Comparison of ENCODE assay signal across 9 mouse cellular contexts in the genomic region with DNA sequence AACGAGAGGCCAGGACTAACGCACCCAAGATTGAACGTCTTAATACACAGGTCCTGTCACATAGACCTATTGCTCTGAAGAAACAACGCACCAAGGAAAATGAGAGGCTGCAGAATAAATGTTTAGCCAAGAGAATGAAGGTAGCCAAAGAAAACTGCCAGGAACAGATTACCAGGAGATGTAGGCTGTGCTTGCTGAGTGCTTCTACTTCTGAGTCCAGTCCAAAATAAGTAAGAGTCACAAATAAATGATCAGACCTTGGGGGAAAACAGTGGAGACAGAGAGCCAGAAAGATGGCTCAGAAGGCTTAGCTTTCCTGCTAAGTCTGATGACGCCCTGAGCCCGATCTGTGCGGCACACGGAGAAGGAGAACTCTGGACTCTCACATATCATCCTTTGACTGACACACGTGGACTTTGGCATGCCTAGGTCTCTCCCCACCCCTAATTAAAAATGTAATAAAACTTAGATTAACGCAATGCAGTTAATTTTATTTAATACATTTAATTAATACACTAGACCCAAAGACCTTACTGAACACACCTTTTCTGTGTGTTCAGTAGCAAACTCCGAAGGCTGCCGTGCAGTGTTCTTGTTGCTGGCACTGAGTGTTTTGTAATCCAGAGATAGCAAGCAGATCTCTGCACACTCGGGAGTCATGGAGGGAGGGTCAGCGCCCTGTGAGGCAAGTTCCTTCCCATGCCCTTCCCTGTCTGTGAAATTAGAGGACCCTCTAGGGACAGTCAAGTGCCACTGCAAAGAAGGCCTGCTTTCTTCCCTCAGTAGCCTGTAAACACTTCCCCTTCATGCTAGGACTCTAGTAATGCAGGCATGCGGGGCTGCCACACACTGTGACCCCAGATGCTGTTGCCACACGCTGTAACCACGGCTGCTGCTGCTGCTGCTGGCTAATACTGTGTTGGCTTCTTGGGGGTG. TPM values are rescaled to one million over a fixed set of nuclear protein-coding genes. Genes with fewer than 3 reads are reported as not detected.
A peak's percentile ranks its signal among the peaks of the same experiment; 100 is the strongest.
DNase-seq lines count a peak whose midpoint lies in the region; ATAC-seq and TF ChIP-seq lines count a peak whose summit lies in the region.
"Had no signal": no experiment of that assay in that cellular context is flagged by ENCODE, and none has a peak within 500 bp of the region (broad histone marks: within the 10 kb centered on the region; RNA-seq: fewer than 3 reads in every experiment).

No protein-coding gene starts in this region.

- no peak overlapping the region for H3K9ac ChIP-seq in midbrain, embryonic 14.5 days (replicated peaks; ENCODE audit: low read length)
- H3K9ac ChIP-seq in midbrain, embryonic 15.5 days: no peak overlapping the region
- H3K9ac ChIP-seq in limb, embryonic 14.5 days (ENCODE audit: low read depth, low read length, severe bottlenecking): peak overlapping the region; percentile 18; the same call in 1 of the 2 replicates
- no peak overlapping the region for H3K9ac ChIP-seq in stomach, postnatal 0 days (ENCODE audit: low read length)
- H3K9ac ChIP-seq: midbrain, embryonic 12.5 days had no signal

- no peak overlapping the region for H3K4me2 ChIP-seq in midbrain, embryonic 14.5 days (ENCODE audit: low read length)
- H3K4me2 ChIP-seq in midbrain, embryonic 15.5 days: no peak overlapping the region
- H3K4me2 ChIP-seq in limb, embryonic 14.5 days (replicated peaks; ENCODE audit: low read depth, low read length, severe bottlenecking): no peak overlapping the region
- H3K4me2 ChIP-seq in stomach, postnatal 0 days (replicated peaks; ENCODE audit: low read depth): no peak overlapping the region
- H3K4me2 ChIP-seq: midbrain, embryonic 12.5 days had no signal

- H3K27me3 ChIP-seq in midbrain, embryonic 14.5 days (ENCODE audit: control insufficient read depth, insufficient read depth, low read length): no peaks in the 10 kb centered on the region
- H3K27me3 ChIP-seq in midbrain, embryonic 15.5 days (replicated peaks): no peaks in the 10 kb centered on the region
- H3K27me3 ChIP-seq in limb, embryonic 14.5 days (ENCODE audit: control insufficient read depth, insufficient read depth, low read length): no peaks in the 10 kb centered on the region
- H3K27me3 ChIP-seq in stomach, postnatal 0 days (ENCODE audit: control insufficient read depth, insufficient read depth, low read length): no peaks in the 10 kb centered on the region
- H3K27me3 ChIP-seq: midbrain, embryonic 12.5 days had no signal

- H3K27ac ChIP-seq in gastrocnemius, adult 2 months: peak overlapping the region; percentile 79
- H3K27ac ChIP-seq in midbrain, embryonic 14.5 days (replicated peaks; ENCODE audit: low read depth, low read length): 0 out of 2 replicates have a peak overlapping the region, but pooled peaks have one; percentile 3
- H3K27ac ChIP-seq in midbrain, embryonic 15.5 days: no peak overlapping the region
- peak overlapping the region; percentile 48 for H3K27ac ChIP-seq in limb, embryonic 14.5 days (replicated peaks; ENCODE audit: low read depth, low read length)
- peak overlapping the region; percentile 69 for H3K27ac ChIP-seq in stomach, postnatal 0 days (replicated peaks)
- H3K27ac ChIP-seq: midbrain, embryonic 12.5 days had no signal

- H3K4me3 ChIP-seq in gastrocnemius, adult 2 months: peak overlapping the region; percentile 24; the same call in 1 of the 2 replicates
- H3K4me3 ChIP-seq in midbrain, embryonic 14.5 days (replicated peaks; ENCODE audit: low read depth, low read length): no peak overlapping the region
- H3K4me3 ChIP-seq in midbrain, embryonic 15.5 days: no peak overlapping the region
- no peak overlapping the region for H3K4me3 ChIP-seq in limb, embryonic 14.5 days (replicated peaks; ENCODE audit: low read length)
- no peak overlapping the region for H3K4me3 ChIP-seq in stomach, postnatal 0 days (ENCODE audit: low read depth, low read length)
- H3K4me3 ChIP-seq: midbrain, embryonic 12.5 days had no signal

- TF ChIP-seq CTCF in gastrocnemius, adult 2 months (IDR thresholded peaks at IDR 0.05): peak; percentile 34; the same call in 1 of the 2 replicates
- TF ChIP-seq CTCF in stomach, postnatal 0 days (IDR thresholded peaks at IDR 0.05; ENCODE audit: low read depth): peak; percentile 55

- DNase-seq in gastrocnemius, adult 2 months: no peak
- no peak for DNase-seq in gastrocnemius, postnatal 4 days (ENCODE audit: low spot score in 2 of 2)
- no peak for DNase-seq in midbrain, embryonic 14.5 days
- no peak for DNase-seq in limb, embryonic 14.5 days (ENCODE audit: low spot score)
- no peak for DNase-seq in stomach, postnatal 0 days (ENCODE audit: low spot score)
- DNase-seq in frontal cortex, postnatal 14 days (ENCODE audit: low spot score in 2 of 2): no peak
- no peak for DNase-seq in frontal cortex, adult 2 months (ENCODE audit: extremely low spot score in 1 of 2, low spot score in 1 of 2)

- no peaks in the 10 kb centered on the region for H3K36me3 ChIP-seq in midbrain, embryonic 14.5 days (ENCODE audit: control insufficient read depth, insufficient read depth, low read length)
- H3K36me3 ChIP-seq in midbrain, embryonic 15.5 days (replicated peaks): no peaks in the 10 kb centered on the region
- peaks cover 3% of the 10 kb centered on the region for H3K36me3 ChIP-seq in limb, embryonic 14.5 days (ENCODE audit: control insufficient read depth, insufficient read depth, low read length)
- H3K36me3 ChIP-seq in stomach, postnatal 0 days (ENCODE audit: control insufficient read depth, insufficient read depth, low read length): peaks cover under 1% of the 10 kb centered on the region; the same call in 1 of the 2 replicates
- H3K36me3 ChIP-seq: midbrain, embryonic 12.5 days had no signal

- no peak for TF ChIP-seq POLR2A in limb, embryonic 14.5 days (IDR thresholded peaks at IDR 0.05; ENCODE audit: borderline replicate concordance, extremely low read depth, insufficient read depth, insufficient read length)

- 73% methylated on average over 17 of the region's 17 CpGs for WGBS in midbrain, embryonic 14.5 days
- WGBS in midbrain, embryonic 15.5 days: 70% methylated on average over 17 of the region's 17 CpGs
- whole genome bisulfite sequencing in limb, embryonic 14.5 days: 58% methylated on average over 17 of the region's 17 CpGs
- WGBS in stomach, postnatal 0 days: 48% methylated on average over 17 of the region's 17 CpGs

- H3K4me1 ChIP-seq in midbrain, embryonic 14.5 days (ENCODE audit: control insufficient read depth, insufficient read depth, low read length): 0 out of 2 replicates have a peak, but pooled peaks cover 4% of the 10 kb centered on the region
- H3K4me1 ChIP-seq in midbrain, embryonic 15.5 days: peaks cover 12% of the 10 kb centered on the region
- peaks cover 9% of the 10 kb centered on the region for H3K4me1 ChIP-seq in limb, embryonic 14.5 days (ENCODE audit: control insufficient read depth, insufficient read depth, low read length)
- H3K4me1 ChIP-seq in stomach, postnatal 0 days (replicated peaks; ENCODE audit: control insufficient read depth, insufficient read depth): peaks cover 8% of the 10 kb centered on the region; the same call in 1 of the 2 replicates

- no peaks in the 10 kb centered on the region for H3K9me3 ChIP-seq in midbrain, embryonic 14.5 days (ENCODE audit: control insufficient read depth, low read length)
- H3K9me3 ChIP-seq in midbrain, embryonic 15.5 days: no peaks in the 10 kb centered on the region
- H3K9me3 ChIP-seq in limb, embryonic 14.5 days (ENCODE audit: control insufficient read depth, low read length): no peaks in the 10 kb centered on the region
- no peaks in the 10 kb centered on the region for H3K9me3 ChIP-seq in stomach, postnatal 0 days (ENCODE audit: control insufficient read depth, low read length)
- H3K9me3 ChIP-seq: midbrain, embryonic 12.5 days had no signal

- intact Hi-C loops in gastrocnemius, adult 2 months (cut with DNase I): no loop called here

- no peak for TF ChIP-seq EP300 in stomach, postnatal 0 days (optimal IDR thresholded peaks at IDR 0.05)

- ATAC-seq in midbrain, embryonic 14.5 days (ENCODE audit: low FRiP score, low TSS enrichment): no peak
- no peak for ATAC-seq in midbrain, embryonic 15.5 days (replicated peaks)
- ATAC-seq in limb, embryonic 14.5 days (ENCODE audit: low FRiP score, low read depth): peak; percentile 53; the same call in 1 of the 2 replicates
- ATAC-seq in stomach, postnatal 0 days (ENCODE audit: low FRiP score, low TSS enrichment): 0 out of 2 replicates have a peak, but pooled peaks have one; percentile 35

RNA-seq across cellular contexts. Expression of gene Pptc7, which starts 18.9 kb away (rescaled TPM):
- total RNA-seq in gastrocnemius, adult 2 months (2021): 100 to 1,000 TPM; 103 to 115 TPM
- total RNA-seq in gastrocnemius, postnatal 4 days (2021): 10 to 100 TPM; 16.6 to 17.0 TPM
- 8.5 and 9.1 TPM in 2 replicates for polyA plus RNA-seq in midbrain, embryonic 14.5 days (2014; fragmentation: Nextera tagmentation; extraction: Ambion mirVana)
- polyA plus RNA-seq in midbrain, embryonic 15.5 days (2015; fragmentation: Nextera tagmentation; extraction: Ambion mirVana): 7.6 and 8.4 TPM in 2 replicates
- 11.5 and 13.7 TPM in 2 replicates for polyA plus RNA-seq in limb, embryonic 14.5 days (2012; rRNA removed)
- polyA plus RNA-seq in limb, embryonic 14.5 days (2014; fragmentation: Nextera tagmentation; extraction: Ambion mirVana): 7.6 and 8.9 TPM in 2 replicates
- 7.8 and 8.2 TPM in 2 replicates for polyA plus RNA-seq in stomach, postnatal 0 days (2015; fragmentation: Nextera tagmentation; extraction: Ambion mirVana)
- polyA plus RNA-seq in frontal cortex, adult 2 months (2012; rRNA removed): 30.5 and 31.4 TPM in 2 replicates

RNA-seq across cellular contexts. Expression of gene Tctn1, which starts 38.8 kb away (rescaled TPM):
- 1 to 10 TPM; 1.8 to 2.0 TPM for total RNA-seq in gastrocnemius, adult 2 months (2021)
- 1 to 10 TPM; 7.6 to 10.0 TPM for total RNA-seq in gastrocnemius, postnatal 4 days (2021)
- polyA plus RNA-seq in midbrain, embryonic 14.5 days (2014; fragmentation: Nextera tagmentation; extraction: Ambion mirVana): 6.2 and 6.6 TPM in 2 replicates
- polyA plus RNA-seq in midbrain, embryonic 15.5 days (2015; fragmentation: Nextera tagmentation; extraction: Ambion mirVana): 6.1 TPM in 2 replicates
- 28.3 and 38.3 TPM in 2 replicates for polyA plus RNA-seq in limb, embryonic 14.5 days (2012; rRNA removed)
- 5.5 TPM in 2 replicates for polyA plus RNA-seq in limb, embryonic 14.5 days (2014; fragmentation: Nextera tagmentation; extraction: Ambion mirVana)
- polyA plus RNA-seq in stomach, postnatal 0 days (2015; fragmentation: Nextera tagmentation; extraction: Ambion mirVana): 2.3 TPM in 2 replicates
- polyA plus RNA-seq in frontal cortex, adult 2 months (2012; rRNA removed): 39.5 and 46.5 TPM in 2 replicates

RNA-seq across cellular contexts. Expression of gene Rad9b, which starts 51.0 kb away (rescaled TPM):
- under 1 TPM; 0.38 to 0.45 TPM for total RNA-seq in gastrocnemius, adult 2 months (2021)
- 1 to 10 TPM; 3.6 to 3.8 TPM for total RNA-seq in gastrocnemius, postnatal 4 days (2021)
- polyA plus RNA-seq in midbrain, embryonic 14.5 days (2014; fragmentation: Nextera tagmentation; extraction: Ambion mirVana): 18.5 and 27.1 TPM in 2 replicates
- 27.0 and 28.3 TPM in 2 replicates for polyA plus RNA-seq in midbrain, embryonic 15.5 days (2015; fragmentation: Nextera tagmentation; extraction: Ambion mirVana)
- polyA plus RNA-seq in limb, embryonic 14.5 days (2012; rRNA removed): 17.3 and 19.1 TPM in 2 replicates
- polyA plus RNA-seq in limb, embryonic 14.5 days (2014; fragmentation: Nextera tagmentation; extraction: Ambion mirVana): 9.7 and 10.0 TPM in 2 replicates
- 5.2 and 5.3 TPM in 2 replicates for polyA plus RNA-seq in stomach, postnatal 0 days (2015; fragmentation: Nextera tagmentation; extraction: Ambion mirVana)
- 8.7 and 10.8 TPM in 2 replicates for polyA plus RNA-seq in frontal cortex, adult 2 months (2012; rRNA removed)

RNA-seq across cellular contexts. Expression of gene Vps29, which starts 51.1 kb away (rescaled TPM):
- 10 to 100 TPM; 35.0 to 46.0 TPM for total RNA-seq in gastrocnemius, adult 2 months (2021)
- 10 to 100 TPM; 74.3 to 85.5 TPM for total RNA-seq in gastrocnemius, postnatal 4 days (2021)
- polyA plus RNA-seq in midbrain, embryonic 14.5 days (2014; fragmentation: Nextera tagmentation; extraction: Ambion mirVana): 324 and 331 TPM in 2 replicates
- polyA plus RNA-seq in midbrain, embryonic 15.5 days (2015; fragmentation: Nextera tagmentation; extraction: Ambion mirVana): 268 and 286 TPM in 2 replicates
- polyA plus RNA-seq in limb, embryonic 14.5 days (2012; rRNA removed): 90.6 and 106 TPM in 2 replicates
- 212 and 216 TPM in 2 replicates for polyA plus RNA-seq in limb, embryonic 14.5 days (2014; fragmentation: Nextera tagmentation; extraction: Ambion mirVana)
- 187 and 191 TPM in 2 replicates for polyA plus RNA-seq in stomach, postnatal 0 days (2015; fragmentation: Nextera tagmentation; extraction: Ambion mirVana)
- polyA plus RNA-seq in frontal cortex, adult 2 months (2012; rRNA removed): 188 and 192 TPM in 2 replicates

Comparison
In these comparisons a context has a peak if more than half of its experiments do, and no peak if none do; other contexts are left out.
1. ATAC-seq: peak in limb, embryonic 14.5 days (single experiment) and stomach, postnatal 0 days (single experiment); none in midbrain, embryonic 14.5 days (single experiment) and midbrain, embryonic 15.5 days (single experiment).